Mouse (Mus musculus) bone marrow macrophage, adult 2 months (primary cell): ENCODE measurements at regions not wholly inside any gene's neighbourhood (a gene's known extent, or its start where the extent isn't known, plus 50 kb on each side); places are given as distances from the start of the nearest gene placed in this dataset.

ENCODE experiments used
- H3K27ac ChIP-seq: 2 replicates; pipeline ENCODE4 v1.5.1; 2012; ENCODE audit warnings: low read depth, low read length; ENCODE audit not compliant: insufficient read depth
- H3K4me1 ChIP-seq: 2 replicates; pipeline ENCODE4 v1.6.1; 2012; ENCODE audit warnings: low read length; ENCODE audit not compliant: control insufficient read depth, insufficient read depth
- H3K4me3 ChIP-seq: 2 replicates; pipeline ENCODE4 v1.5.1; 2012; ENCODE audit warnings: mild to moderate bottlenecking, low read length, moderate library complexity; ENCODE audit not compliant: insufficient read depth
- CTCF ChIP-seq: IDR thresholded peaks from 2 replicates; pipeline ENCODE4 v1.5.1; 2012; ENCODE audit warnings: low read depth, mild to moderate bottlenecking, low read length, moderate library complexity
- POLR2A ChIP-seq: IDR thresholded peaks from 2 replicates; pipeline ENCODE4 v1.6.1; 2012; ENCODE audit warnings: mild to moderate bottlenecking, low read depth, low read length, borderline replicate concordance

DNA sequence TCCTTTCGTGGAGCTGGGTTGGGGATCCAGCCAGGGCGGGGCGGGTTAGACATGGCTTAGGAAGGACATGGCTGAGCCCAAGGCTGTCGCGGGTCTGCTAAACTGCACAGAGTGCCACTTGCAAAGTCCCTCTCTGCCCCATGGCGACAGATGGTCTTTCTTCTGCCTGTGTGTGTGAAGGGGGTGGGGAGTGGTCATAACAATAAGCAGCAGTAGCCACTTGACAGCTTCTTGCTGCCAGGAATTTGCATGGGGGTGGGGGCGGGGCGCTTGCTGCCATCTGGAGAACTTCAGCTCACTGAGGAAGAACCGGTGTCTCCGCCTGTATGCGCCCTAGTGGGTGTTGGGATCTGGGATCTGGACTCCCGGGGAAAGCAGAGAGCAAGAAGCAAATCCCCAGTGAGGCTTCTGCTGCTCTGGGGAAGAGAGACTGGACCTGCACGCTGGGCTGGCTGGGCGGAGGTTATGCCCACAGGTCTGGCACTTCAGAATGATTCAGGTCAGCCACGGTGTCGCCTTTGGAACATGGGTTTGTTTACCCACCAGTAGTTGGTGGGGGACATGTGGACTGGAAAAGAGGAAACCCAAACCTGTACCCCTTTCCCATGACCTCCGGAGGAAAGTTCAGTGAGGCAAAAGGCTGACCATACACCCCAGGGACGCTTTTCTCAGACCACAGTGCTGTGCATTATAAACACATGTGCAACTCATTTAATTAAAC is 258.7 kb upstream of the Marcks start:
- Histone ChIP-seq H3K27ac (no peak overlapping the region), H3K4me3 (no peak overlapping the region), H3K4me1 (peaks cover 7% of the 10 kb centered on the region)
- TF ChIP-seq POLR2A (no peak), CTCF (no peak)

- TF ChIP-seq POLR2A (no peak), CTCF (no peak)
- no peak overlapping the region for H3K27ac ChIP-seq
- H3K4me1 ChIP-seq, result peaks cover 10% of the 10 kb centered on the region
- no peak overlapping the region for H3K4me3 ChIP-seq
Observed at GRCm38 (mm10) chr10:37390011-37390410, 251.3 kb upstream of the Marcks start.

DNA sequence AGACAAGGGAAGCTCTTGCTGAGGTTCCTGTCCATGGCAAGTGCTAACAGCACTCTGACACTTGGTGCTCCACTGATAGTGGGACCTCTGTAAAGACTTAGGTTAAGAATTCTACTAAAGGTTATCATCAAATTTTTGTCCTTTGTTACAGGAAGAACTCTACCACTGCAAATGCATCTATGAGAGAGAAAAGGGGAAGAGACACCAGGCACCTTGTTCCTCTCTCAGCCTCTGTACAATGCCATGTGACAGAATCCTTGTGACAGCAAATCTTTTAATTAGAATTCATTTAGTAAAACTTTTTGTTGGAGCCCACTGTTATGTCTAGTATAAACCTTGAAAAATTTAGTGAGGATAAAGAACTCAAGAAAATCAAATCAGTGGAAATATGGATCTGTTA is 247.5 kb upstream of the Marcks start:
- Histone ChIP-seq H3K4me1 (peaks cover 10% of the 10 kb centered on the region), H3K27ac (no peak overlapping the region), H3K4me3 (no peak overlapping the region)
- TF ChIP-seq CTCF, result no peak
- TF ChIP-seq POLR2A, result no peak

- TF ChIP-seq CTCF (no peak), POLR2A (no peak)
- Histone ChIP-seq H3K4me3 (no peak overlapping the region), H3K27ac (no peak overlapping the region), H3K4me1 (0 out of 2 replicates have a peak, but pooled peaks cover 2% of the 10 kb centered on the region)
Observed at GRCm38 (mm10) chr10:37380024-37380423, 241.3 kb upstream of the Marcks start.

GRCm38 (mm10) chr10:37378002-37378702 is 239.4 kb upstream of the Marcks start:
- TF ChIP-seq POLR2A (no peak), CTCF (no peak)
- Histone ChIP-seq H3K4me1 (0 out of 2 replicates have a peak, but pooled peaks cover 2% of the 10 kb centered on the region), H3K27ac (no peak overlapping the region), H3K4me3 (no peak overlapping the region)

GRCm38 (mm10) chr10:37377258-37378001 is 238.7 kb upstream of the Marcks start:
- no peak overlapping the region for H3K27ac ChIP-seq
- 0 out of 2 replicates have a peak, but pooled peaks cover 2% of the 10 kb centered on the region for H3K4me1 ChIP-seq
- TF ChIP-seq CTCF (no peak), POLR2A (no peak)
- H3K4me3 ChIP-seq, result no peak overlapping the region

DNA sequence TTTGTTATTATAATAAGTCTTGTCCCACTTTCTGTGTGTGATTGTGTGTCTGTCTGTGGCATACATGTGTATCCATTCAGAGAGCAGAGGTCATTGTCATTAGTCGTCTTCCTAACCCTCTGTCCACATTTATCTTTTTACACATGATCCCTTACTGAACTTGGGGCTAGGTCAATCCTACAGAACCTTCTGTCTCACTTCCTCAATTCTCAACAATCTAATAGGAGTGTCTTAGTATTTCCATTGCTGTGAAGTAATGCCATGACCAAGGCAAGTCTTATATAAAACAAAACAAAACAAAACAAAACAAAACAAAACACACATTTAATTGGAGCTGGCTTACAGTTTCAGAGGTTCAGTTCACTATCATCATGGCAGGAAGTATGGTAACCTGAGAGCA is 237.5 kb upstream of the Marcks start:
- H3K4me1 ChIP-seq, result 0 out of 2 replicates have a peak, but pooled peaks cover 2% of the 10 kb centered on the region
- no peak for TF ChIP-seq POLR2A
- TF ChIP-seq CTCF, result no peak

GRCm38 (mm10) chr10:37375648-37376047 is 236.9 kb upstream of the Marcks start:
- 0 out of 2 replicates have a peak, but pooled peaks cover 2% of the 10 kb centered on the region for H3K4me1 ChIP-seq
- no peak overlapping the region for H3K4me3 ChIP-seq
- no peak overlapping the region for H3K27ac ChIP-seq
- TF ChIP-seq POLR2A (no peak), CTCF (no peak)

More for the DNA sequence above, 237.5 kb upstream of the Marcks start:
- Histone ChIP-seq H3K27ac (no peak overlapping the region), H3K4me3 (no peak overlapping the region)

- Histone ChIP-seq H3K4me3 (no peak overlapping the region), H3K4me1 (peaks cover 9% of the 10 kb centered on the region), H3K27ac (no peak overlapping the region)
- TF ChIP-seq CTCF (no peak), POLR2A (no peak)
Observed at GRCm38 (mm10) chr10:37368997-37369679, 230.4 kb upstream of the Marcks start.
